Mouse (Mus musculus) forebrain, embryonic 15.5 days (tissue): ENCODE data around the gene Phkg2. TPM values are rescaled to one million over a fixed set of nuclear protein-coding genes. Genes with fewer than 3 reads are reported as not detected.

Experiments
- ATAC-seq: fragments of 200-750 bp; cut with Nextera tagmentation; replicated peaks from 2 replicates; pipeline ENCODE4 v1.8.0; 2017; ENCODE audit warnings: mild to moderate bottlenecking, moderate TSS enrichment, moderate library complexity
- H3K27ac ChIP-seq: fragments of 300-500 bp; sonication (generic); replicated peaks from 2 replicates; pipeline ENCODE4 v1.5.1; 2015; ENCODE audit warnings: mild to moderate bottlenecking, inconsistent platforms
- H3K27me3 ChIP-seq: fragments of 300-500 bp; sonication (generic); 2 replicates; pipeline ENCODE4 v1.6.1; 2015; ENCODE audit warnings: inconsistent platforms
- H3K36me3 ChIP-seq: fragments of 300-500 bp; sonication (generic); 2 replicates; pipeline ENCODE4 v1.6.1; 2015; ENCODE audit warnings: mild to moderate bottlenecking, inconsistent platforms
- H3K4me1 ChIP-seq: fragments of 300-500 bp; sonication (generic); 2 replicates; pipeline ENCODE4 v1.6.1; 2015; ENCODE audit warnings: inconsistent platforms
- H3K4me2 ChIP-seq: fragments of 300-500 bp; sonication (generic); replicated peaks from 2 replicates; pipeline ENCODE4 v1.6.1; 2015; ENCODE audit warnings: mild to moderate bottlenecking, inconsistent platforms
- H3K4me3 ChIP-seq: fragments of 300-500 bp; sonication (generic); 2 replicates; pipeline ENCODE4 v1.5.1; 2015; ENCODE audit warnings: mild to moderate bottlenecking, inconsistent platforms
- H3K9ac ChIP-seq: fragments of 300-500 bp; sonication (generic); replicated peaks from 2 replicates; pipeline ENCODE4 v1.6.1; 2015; ENCODE audit warnings: mild to moderate bottlenecking, inconsistent platforms
- H3K9me3 ChIP-seq: fragments of 300-500 bp; sonication (generic); 2 replicates; pipeline ENCODE4 v1.6.1; 2016; ENCODE audit warnings: inconsistent platforms
- WGBS: fragments of 180-500 bp; shearing (Covaris S2); methylation state at CpG from one replicate; pipeline ENCODE4 v1.1.7; 2015; ENCODE audit warnings: mixed read lengths; 5-methylcytosine and 5-hydroxymethylcytosine counted together
- polyA plus RNA-seq: library from polyadenylated mRNA; unstranded; fragments of >200 nt; fragmentation: Nextera tagmentation; extraction: Ambion mirVana; gene quantifications from 2 replicates; pipeline ENCODE4 v1.2.1, GENCODE M21; 2015

Phkg2 gene
- polyA plus RNA-seq, 1 experiment from 2014 or later = 62.3 TPM

DNA sequence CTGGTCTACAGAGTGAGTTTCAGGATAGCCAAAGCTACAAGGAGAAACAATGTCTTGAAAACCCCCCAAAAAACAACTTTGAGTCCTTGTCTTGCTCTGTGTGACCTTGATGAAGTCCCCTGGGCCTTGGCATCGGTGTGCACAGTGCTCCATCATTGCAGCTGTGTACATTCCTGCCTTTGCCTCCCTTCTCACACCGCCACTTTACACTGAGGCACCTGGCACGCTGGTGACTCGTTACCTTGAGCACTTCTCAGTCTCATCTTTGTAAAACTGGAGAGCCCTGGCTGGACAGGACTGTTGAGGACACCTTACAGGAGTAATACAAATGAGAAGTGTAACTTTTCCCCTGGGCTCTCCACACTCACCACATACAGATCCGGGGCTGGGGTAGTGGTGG is 14.1 kb downstream of the Phkg2 start:
- WGBS = 65% methylated on average over 5 of the region's 5 CpGs
- H3K9me3 ChIP-seq = no peaks in the 10 kb centered on the region
- H3K4me3 ChIP-seq = peak overlapping the region; percentile 72; the same call in 1 of the 2 replicates
- H3K27me3 ChIP-seq = no peaks in the 10 kb centered on the region
- peaks cover 43% of the 10 kb centered on the region for H3K36me3 ChIP-seq
- H3K4me2 ChIP-seq = peak overlapping the region; percentile 86
- H3K4me1 ChIP-seq = peaks cover 18% of the 10 kb centered on the region
- ATAC-seq = no peak
- H3K9ac ChIP-seq = peak overlapping the region; percentile 48
- H3K27ac ChIP-seq = peak overlapping the region; percentile 84; the same call in 1 of the 2 replicates

DNA sequence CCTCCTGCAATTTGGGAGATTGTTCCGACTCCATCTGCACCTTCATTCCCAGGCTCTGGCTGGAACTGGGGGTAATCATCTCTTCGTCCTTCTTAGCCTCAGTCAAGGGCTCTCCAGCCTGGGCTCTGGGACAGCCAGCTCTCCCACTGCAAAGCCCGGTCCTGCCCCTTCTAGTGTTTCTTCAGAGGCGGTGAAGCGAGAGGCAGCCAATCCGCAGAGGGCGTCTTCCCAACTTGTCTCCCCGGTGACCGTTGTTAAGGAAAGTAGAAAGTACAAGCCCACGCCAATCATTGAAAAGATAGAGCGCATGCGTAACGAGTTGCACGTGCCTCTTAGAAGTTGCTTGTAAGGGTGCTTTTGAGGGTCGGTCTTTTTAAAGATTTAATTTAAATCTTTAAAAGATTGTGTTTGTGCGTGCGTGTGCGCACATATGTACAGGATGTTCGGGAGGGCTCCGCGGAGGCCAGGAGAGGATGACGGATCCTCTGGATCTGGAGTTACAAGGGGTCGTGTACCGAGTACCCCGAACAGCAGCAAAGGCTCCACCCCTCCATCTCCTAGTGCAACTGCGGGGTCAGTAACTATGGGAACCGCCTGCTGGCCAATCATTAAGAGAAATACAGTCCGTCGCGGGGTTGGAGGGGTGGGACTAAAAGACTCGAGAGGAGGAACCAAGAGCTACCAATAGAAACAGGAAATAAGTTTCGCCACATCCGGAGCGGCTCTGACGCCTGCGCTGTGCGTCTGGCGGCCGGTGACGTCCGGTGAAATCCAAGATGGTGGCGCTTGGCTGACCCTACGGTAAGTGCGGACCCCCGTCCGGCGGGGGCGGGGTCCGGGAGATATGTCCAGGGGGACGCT is 15.1 kb downstream of the Phkg2 start, which contains the start of the genes Ccdc189 and Rnf40:
Gene Ccdc189, minus strand, starts transcription at position 585 of the 861 bp plus-strand sequence.
Gene Rnf40, plus strand, starts transcription at position 757 of the 861 bp plus-strand sequence.
- Histone ChIP-seq H3K9ac (peak within 1 kb of the TSS; percentile 77), H3K27ac (peak within 1 kb of the TSS; percentile 84), H3K4me3 (peak within 1 kb of the TSS; percentile 72), H3K36me3 (peaks cover 43% of the 10 kb centered on the region), H3K4me2 (peak within 1 kb of the TSS; percentile 86), H3K4me1 (peaks cover 18% of the 10 kb centered on the region), H3K9me3 (no peaks in the 10 kb centered on the region), H3K27me3 (no peaks in the 10 kb centered on the region)
- peak; percentile 98 for ATAC-seq
- under 1% methylated on average over 50 of the region's 50 CpGs for WGBS

DNA sequence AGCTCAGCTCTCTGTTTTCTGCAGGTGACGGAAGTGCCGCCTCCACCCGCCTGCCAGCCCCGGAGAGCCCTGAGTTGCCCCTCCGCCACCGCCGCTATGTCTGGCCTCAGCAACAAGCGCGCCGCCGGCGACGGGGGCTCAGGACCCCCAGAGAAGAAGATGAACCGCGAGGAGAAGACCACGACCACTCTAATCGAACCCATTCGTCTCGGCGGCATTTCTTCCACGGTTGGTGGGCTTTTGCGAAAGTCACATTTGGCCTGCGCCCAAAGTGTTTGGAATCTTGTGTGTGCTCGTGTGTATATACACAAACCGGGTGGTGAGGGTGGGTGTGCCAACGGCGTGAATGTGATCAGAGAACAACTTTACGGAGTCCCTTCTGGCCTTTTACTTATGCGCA is 15.8 kb downstream of the Phkg2 start:
- H3K36me3 ChIP-seq = peaks cover 43% of the 10 kb centered on the region
- 4% methylated on average over 29 of the region's 29 CpGs for WGBS

DNA sequence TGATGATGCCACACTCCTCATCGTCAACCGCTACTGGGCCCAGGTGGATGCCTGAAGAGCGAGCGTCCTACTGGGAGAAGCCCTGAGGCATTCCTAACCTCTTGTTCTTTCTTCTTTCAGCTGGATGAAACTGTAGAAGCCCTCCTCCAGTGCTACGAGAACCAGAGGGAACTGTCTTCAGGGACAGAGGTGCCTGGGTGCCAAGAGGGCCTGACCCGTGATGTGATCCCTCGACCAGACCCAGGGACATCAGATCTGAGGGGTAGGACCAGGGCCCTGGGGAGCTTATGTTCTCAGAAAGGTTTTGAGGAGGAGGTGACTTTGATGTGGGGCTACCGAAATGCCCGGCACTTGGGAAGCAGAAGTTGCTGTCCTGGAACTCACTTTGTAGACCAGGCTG is 16.5 kb downstream of the Phkg2 start:
- Histone ChIP-seq H3K27ac (no peak overlapping the region), H3K9me3 (no peaks in the 10 kb centered on the region), H3K4me3 (peak overlapping the region; percentile 72), H3K36me3 (peaks cover 45% of the 10 kb centered on the region), H3K27me3 (no peaks in the 10 kb centered on the region), H3K9ac (no peak overlapping the region), H3K4me2 (peak overlapping the region; percentile 86), H3K4me1 (peaks cover 18% of the 10 kb centered on the region)
- no peak for ATAC-seq
- WGBS = 96% methylated on average over 9 of the region's 9 CpGs

More for the DNA sequence above, 15.8 kb downstream of the Phkg2 start:
- Histone ChIP-seq H3K27me3 (no peaks in the 10 kb centered on the region), H3K27ac (peak overlapping the region; percentile 84), H3K9me3 (no peaks in the 10 kb centered on the region), H3K4me2 (peak overlapping the region; percentile 86), H3K9ac (peak overlapping the region; percentile 77), H3K4me1 (peaks cover 18% of the 10 kb centered on the region), H3K4me3 (peak overlapping the region; percentile 72)
- ATAC-seq = no peak

DNA sequence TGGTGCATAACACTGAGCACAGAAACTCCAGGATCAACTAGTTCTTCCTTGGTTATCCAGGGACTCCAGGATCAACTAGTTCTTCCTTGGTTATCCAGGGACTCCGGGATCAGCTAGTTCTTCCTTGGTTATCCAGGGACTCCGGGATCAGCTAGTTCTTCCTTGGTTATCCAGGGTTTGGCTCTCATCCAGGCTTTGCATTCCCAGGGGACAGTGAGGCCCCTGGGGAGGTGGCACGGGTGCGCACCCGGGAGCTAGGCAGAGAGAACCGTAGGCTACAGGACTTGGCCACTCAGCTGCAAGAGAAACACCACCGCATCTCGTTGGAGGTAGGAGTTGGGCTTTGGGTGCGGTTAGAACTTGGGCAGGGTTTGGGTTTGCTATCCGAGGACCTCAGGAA is 18.0 kb downstream of the Phkg2 start:
- peaks cover 18% of the 10 kb centered on the region for H3K4me1 ChIP-seq
- no peak for ATAC-seq
- H3K9ac ChIP-seq = no peak overlapping the region
- WGBS = 87% methylated on average over 10 of the region's 10 CpGs
- H3K27me3 ChIP-seq = no peaks in the 10 kb centered on the region
- H3K4me2 ChIP-seq = no peak overlapping the region
- peaks cover 60% of the 10 kb centered on the region for H3K36me3 ChIP-seq
- no peak overlapping the region for H3K4me3 ChIP-seq
- no peaks in the 10 kb centered on the region for H3K9me3 ChIP-seq
- H3K27ac ChIP-seq = no peak overlapping the region

DNA sequence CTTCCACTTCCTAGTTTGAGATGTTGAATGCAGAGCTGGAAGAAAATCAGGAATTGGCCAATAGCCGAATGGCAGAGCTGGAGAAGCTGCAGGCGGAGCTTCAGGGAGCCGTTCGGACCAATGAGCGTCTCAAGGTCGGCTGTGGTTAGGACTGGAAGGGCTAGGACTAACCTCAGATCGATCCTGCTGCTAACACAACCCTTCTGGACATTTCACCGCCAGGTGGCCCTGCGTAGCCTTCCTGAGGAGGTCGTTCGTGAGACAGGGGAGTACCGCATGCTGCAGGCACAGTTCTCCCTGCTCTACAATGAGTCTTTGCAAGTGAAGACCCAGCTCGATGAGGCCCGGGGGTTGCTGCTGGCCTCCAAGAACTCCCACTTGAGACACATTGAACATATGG is 19.4 kb downstream of the Phkg2 start:
- Histone ChIP-seq H3K27me3 (no peaks in the 10 kb centered on the region), H3K4me3 (no peak overlapping the region), H3K36me3 (peaks cover 74% of the 10 kb centered on the region), H3K27ac (no peak overlapping the region), H3K9ac (no peak overlapping the region), H3K4me1 (peaks cover 13% of the 10 kb centered on the region), H3K9me3 (no peaks in the 10 kb centered on the region), H3K4me2 (no peak overlapping the region)
- WGBS = 87% methylated on average over 14 of the region's 14 CpGs
- no peak for ATAC-seq

DNA sequence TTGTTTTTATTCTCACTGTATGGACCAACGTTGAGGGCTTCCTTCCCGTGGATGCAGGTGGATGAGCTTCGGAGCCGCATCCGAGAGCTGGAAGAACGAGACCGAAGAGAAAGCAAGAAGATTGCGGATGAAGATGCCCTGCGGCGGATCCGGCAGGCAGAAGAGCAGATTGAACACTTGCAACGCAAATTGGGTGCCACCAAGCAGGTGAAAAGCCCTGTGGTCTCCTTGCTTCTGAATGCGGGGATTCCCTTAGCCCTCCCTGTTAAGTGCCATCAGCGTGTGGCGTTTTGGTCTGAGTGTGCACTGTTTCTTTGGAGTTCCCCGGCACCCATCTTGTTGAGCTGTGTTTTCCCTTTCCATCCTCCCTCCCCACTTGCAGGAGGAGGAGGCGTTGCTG is 23.6 kb downstream of the Phkg2 start:
- Histone ChIP-seq H3K27ac (no peak overlapping the region), H3K9me3 (no peaks in the 10 kb centered on the region)
- no peak for ATAC-seq

DNA sequence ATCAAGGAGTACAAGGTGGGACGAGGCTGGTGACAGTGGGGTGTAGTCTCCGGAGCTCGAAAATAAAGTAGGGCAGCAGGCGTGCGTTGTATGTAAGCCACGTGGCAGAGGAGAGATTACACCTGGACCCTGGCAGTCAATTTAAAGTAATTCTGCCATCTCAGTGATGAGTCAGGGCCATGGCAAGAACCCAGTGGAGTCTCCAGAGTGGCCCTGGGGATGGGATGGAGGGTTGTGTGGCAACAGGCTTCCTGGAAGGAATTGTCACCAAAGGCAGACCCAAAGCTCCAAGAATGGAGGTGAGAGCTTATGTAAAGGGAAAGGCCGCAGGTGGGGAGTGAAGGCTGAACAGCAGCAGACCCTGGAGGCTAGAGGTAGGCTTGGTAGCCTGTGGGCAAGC is 27.5 kb downstream of the Phkg2 start:
- WGBS = 98% methylated on average over 7 of the region's 7 CpGs
- no peaks in the 10 kb centered on the region for H3K9me3 ChIP-seq
- peaks cover 87% of the 10 kb centered on the region for H3K36me3 ChIP-seq
- H3K27me3 ChIP-seq = no peaks in the 10 kb centered on the region
- ATAC-seq = no peak
- H3K4me1 ChIP-seq = no peaks in the 10 kb centered on the region
- H3K27ac ChIP-seq = no peak overlapping the region
- H3K4me3 ChIP-seq = no peak overlapping the region
- no peak overlapping the region for H3K9ac ChIP-seq
- no peak overlapping the region for H3K4me2 ChIP-seq

More for the DNA sequence above, 23.6 kb downstream of the Phkg2 start:
- Histone ChIP-seq H3K4me2 (no peak overlapping the region), H3K4me1 (no peaks in the 10 kb centered on the region), H3K9ac (no peak overlapping the region), H3K27me3 (no peaks in the 10 kb centered on the region), H3K36me3 (peaks cover 97% of the 10 kb centered on the region), H3K4me3 (no peak overlapping the region)
- WGBS = 96% methylated on average over 17 of the region's 17 CpGs

DNA sequence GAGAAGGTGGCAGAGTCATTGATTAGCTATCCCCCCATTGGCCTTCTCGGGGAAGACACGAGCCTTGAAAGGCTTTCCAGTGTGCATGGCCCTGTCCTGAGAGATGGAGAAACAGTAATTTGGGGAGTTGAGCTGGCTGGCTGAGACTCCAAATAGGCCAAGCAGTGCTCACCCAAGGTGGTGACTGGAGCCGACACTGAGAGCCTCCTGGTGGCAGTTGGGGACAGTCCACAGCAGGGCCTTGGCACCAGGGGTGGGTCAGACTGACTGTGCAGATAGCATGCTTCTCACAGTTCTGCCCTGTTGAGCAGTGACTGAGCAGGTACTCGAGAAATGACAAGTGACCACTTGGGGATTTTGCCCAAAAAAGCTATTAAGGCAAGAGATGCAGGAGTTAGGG is 28.6 kb downstream of the Phkg2 start:
- Histone ChIP-seq H3K27me3 (no peaks in the 10 kb centered on the region), H3K9me3 (no peaks in the 10 kb centered on the region), H3K36me3 (peaks cover 78% of the 10 kb centered on the region), H3K4me2 (no peak overlapping the region), H3K4me1 (no peaks in the 10 kb centered on the region), H3K4me3 (no peak overlapping the region), H3K9ac (no peak overlapping the region), H3K27ac (no peak overlapping the region)
- WGBS = 92% methylated on average over 4 of the region's 4 CpGs
- ATAC-seq = no peak

DNA sequence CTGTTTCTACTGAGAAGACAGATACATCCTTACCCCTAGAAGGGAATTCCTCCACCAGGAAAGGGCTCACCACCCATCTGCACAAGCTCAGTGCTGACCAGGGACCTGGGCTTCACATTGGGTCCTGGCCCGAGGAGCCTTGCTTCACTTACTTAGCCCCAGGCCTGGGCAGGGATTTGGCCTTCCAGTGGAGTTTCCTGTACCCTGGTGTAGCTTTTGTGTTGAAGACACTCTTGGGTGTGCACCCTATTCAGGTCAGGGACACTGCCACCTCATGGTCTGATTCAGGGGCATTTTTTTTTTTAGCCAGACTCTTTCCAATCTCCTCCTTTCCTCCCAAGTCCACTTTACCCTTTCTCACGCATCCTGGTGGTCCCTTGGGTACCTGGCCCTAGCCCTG is 29.8 kb downstream of the Phkg2 start:
- Histone ChIP-seq H3K4me3 (no peak overlapping the region), H3K9me3 (no peaks in the 10 kb centered on the region), H3K36me3 (peaks cover 78% of the 10 kb centered on the region), H3K27me3 (no peaks in the 10 kb centered on the region), H3K27ac (no peak overlapping the region), H3K9ac (no peak overlapping the region), H3K4me1 (no peaks in the 10 kb centered on the region), H3K4me2 (no peak overlapping the region)
- 95% methylated on average over 2 of the region's 2 CpGs for WGBS
- ATAC-seq = no peak

DNA sequence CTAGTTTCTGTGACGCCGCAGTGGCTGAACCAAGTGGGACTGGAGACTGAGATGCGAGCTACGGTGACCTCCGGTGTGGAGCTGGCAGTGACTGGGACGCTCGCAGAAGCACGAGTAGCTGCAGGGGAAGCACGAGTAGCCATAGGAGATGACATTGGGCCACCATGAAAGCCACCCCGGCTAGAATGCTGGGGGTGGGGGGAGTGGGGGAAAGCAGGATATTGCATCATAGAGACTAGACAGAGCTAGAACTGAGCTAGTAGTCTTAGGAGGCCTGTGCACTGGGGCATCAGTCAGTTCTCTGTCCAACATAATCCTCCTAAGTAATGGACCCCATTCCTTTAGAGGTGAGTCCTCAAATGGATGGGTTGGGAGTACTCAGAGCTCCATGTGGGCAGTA is 31.1 kb downstream of the Phkg2 start:
- no peak overlapping the region for H3K9ac ChIP-seq
- no peak overlapping the region for H3K4me3 ChIP-seq
- H3K27ac ChIP-seq = no peak overlapping the region
- H3K4me2 ChIP-seq = no peak overlapping the region
- peaks cover 80% of the 10 kb centered on the region for H3K36me3 ChIP-seq
- no peaks in the 10 kb centered on the region for H3K27me3 ChIP-seq
- no peaks in the 10 kb centered on the region for H3K9me3 ChIP-seq
- ATAC-seq = no peak
- no peaks in the 10 kb centered on the region for H3K4me1 ChIP-seq
- WGBS = 95% methylated on average over 10 of the region's 10 CpGs

DNA sequence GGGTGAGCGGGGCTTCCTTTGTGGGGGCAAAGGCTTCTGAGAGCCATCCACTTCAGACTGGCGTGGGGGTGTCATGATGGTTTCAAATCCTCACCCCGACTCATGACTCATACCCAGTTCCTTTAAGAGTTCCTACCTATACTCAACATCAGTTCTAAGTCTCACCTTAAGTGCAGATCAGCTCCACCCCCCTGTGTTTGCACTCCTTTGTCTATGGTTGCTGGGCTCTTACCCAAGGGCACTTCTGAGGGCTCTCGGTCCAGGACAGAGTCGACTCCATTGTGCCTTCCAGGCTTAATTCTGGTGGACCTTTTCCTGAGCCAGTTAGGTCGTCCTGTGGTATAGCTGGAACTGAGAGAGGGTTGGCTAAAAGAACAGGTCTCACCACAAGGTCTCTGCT is 34.0 kb downstream of the Phkg2 start:
- H3K9me3 ChIP-seq = no peaks in the 10 kb centered on the region
- H3K27me3 ChIP-seq = no peaks in the 10 kb centered on the region
- H3K4me1 ChIP-seq = no peaks in the 10 kb centered on the region
- H3K27ac ChIP-seq = no peak overlapping the region
- WGBS = 83% methylated on average over 6 of the region's 6 CpGs
- no peak overlapping the region for H3K4me3 ChIP-seq
- ATAC-seq = no peak
- no peak overlapping the region for H3K9ac ChIP-seq
- peaks cover 80% of the 10 kb centered on the region for H3K36me3 ChIP-seq
- no peak overlapping the region for H3K4me2 ChIP-seq
